Mouse (Mus musculus): ENCODE data around the gene Fabp7. TPM values are rescaled to one million over a fixed set of nuclear protein-coding genes. Genes with fewer than 3 reads are reported as not detected.

Gene Fabp7
- total RNA-seq, 2 experiments from 2014 or later: 48.7 to 65.4 TPM

DNA sequence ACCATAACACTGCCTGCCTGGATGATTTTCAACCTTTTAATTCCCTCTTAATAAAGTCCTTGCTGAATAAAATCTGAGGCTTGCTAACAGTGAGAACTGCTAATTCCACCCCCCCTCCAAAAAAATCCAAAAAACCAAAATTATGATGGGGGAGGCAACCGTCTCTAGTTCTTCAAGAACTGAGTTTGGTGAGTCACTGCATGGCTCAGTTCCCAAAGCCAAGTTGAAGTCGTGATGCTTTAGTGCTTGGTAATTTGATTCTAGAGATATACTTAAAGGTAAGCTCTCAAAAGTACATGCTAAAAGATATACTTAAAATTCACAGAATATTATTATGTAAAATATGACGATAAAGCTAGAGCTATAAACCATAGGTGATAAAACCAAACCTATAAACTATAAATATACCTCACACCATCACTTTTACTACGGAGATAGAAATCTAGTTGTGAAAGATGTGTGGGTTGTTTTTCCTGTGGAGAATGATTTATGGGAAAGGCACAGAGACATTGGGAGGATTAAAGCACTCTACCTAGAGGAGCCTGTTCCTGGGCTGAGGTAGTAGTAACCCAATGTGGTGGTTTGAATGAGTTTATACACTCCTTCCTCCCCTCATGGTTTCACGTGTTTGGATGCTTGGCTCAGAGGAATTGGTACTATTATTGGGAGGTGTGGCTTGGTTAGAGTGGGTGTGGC is 27.6 kb downstream of the Fabp7 start:
- Histone ChIP-seq H3K27ac (no peak overlapping the region; the same call in 1 of the 2 replicates), H3K4me3 (no peak overlapping the region)
- TF ChIP-seq CTCF (IDR thresholded peaks at IDR 0.05): no peak
- intact Hi-C loops (cut with DNase I): no loop called here
- peak in 1 of 2 experiments; percentile 37 for DNase-seq (ENCODE audit: extremely low spot score in 1 of 2, low spot score in 2 of 2)

DNA sequence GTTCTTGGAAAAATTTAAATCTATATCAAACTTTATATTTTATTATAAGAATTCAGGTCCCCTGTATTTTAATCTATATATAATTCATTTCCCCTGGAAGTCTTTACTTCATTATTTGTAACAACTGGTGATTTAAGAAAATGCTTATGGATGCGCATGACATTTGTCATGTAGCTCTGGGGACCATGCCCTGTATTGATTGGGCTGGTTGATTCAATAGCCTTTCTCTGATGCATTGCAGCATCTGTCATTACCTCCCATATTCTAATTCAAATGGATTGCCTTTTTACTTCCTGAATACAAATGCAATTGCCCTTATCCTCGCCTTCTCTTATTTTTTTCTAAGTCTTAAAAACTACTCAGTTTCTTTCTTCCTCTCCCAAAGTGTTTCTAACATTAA is 29.6 kb downstream of the Fabp7 start:
- intact Hi-C loops (cut with DNase I): no loop called here
- Histone ChIP-seq H3K4me3 (no peak overlapping the region), H3K27ac (no peak overlapping the region)
- no peak for TF ChIP-seq CTCF (IDR thresholded peaks at IDR 0.05)
- no peak for DNase-seq (ENCODE audit: extremely low spot score in 1 of 2, low spot score in 2 of 2)

DNA sequence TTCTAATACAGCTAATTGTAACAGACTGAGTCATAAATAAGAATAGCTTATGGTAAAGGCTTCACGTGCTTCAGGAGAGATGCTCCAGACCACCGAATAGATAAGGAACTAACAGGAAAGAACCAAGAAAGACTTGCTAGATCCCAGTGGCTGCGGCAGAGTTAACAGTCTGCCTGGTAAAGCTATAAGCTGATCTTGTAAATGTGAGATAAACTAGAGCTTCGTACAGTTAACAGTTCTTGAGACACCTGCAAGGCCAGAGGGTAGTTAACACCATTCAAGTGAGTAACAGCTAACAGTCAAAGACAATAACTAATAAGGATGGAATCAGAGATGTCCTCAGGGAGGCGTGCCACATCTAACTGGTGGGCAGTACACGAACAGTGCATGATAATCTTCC is 31.2 kb downstream of the Fabp7 start:
- Histone ChIP-seq H3K27ac (no peak overlapping the region), H3K4me3 (no peak overlapping the region)
- intact Hi-C loops (cut with DNase I): no loop called here
- DNase-seq (ENCODE audit: extremely low spot score in 1 of 2, low spot score in 2 of 2): no peak
- no peak for TF ChIP-seq CTCF (IDR thresholded peaks at IDR 0.05)

DNA sequence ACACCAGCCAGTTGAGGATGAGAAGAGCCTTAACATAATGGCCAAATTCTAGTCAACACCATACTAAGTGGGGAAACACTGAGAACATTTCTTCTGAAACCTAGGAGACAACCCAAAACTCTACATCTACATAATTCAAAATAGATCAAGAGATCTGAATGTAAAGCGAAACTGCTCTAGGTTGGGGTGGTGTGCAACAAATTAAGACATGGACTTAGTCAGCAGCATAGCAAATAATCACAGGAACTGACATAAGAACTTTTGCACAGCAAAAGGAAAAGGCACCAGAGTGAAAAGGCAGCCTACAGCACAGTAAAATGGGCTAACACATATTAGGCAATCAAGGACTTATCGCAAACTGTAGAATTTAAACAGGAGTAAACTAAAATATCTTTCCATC is 34.5 kb downstream of the Fabp7 start:
- no peak for DNase-seq (ENCODE audit: extremely low spot score in 1 of 2, low spot score in 2 of 2)
- no peak for TF ChIP-seq CTCF (IDR thresholded peaks at IDR 0.05)
- intact Hi-C loops (cut with DNase I): no loop called here
- H3K27ac ChIP-seq: no peak overlapping the region
- H3K4me3 ChIP-seq: no peak overlapping the region

DNA sequence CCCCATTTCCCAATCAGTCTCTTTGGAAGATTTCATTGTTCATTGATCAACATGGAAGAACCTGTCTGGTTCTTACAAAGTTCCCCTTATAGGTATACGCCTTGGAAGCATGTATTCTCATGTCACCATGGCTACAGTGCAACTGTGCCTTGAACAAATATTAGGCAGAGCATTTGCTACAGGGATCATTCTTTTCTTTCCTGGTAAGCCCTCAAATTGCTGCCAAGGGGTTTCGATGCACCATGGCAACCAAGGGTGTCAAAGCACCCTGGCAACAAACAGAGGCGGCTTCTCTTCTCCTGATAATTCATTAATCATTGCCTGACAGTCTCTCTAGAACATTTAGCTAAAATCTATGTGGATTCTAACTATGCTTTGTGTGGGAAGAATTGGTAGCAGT is 37.8 kb downstream of the Fabp7 start:
- Histone ChIP-seq H3K27ac (no peak overlapping the region; the same call in 1 of the 2 replicates), H3K4me3 (no peak overlapping the region)
- peak in 1 of 2 experiments; percentile 29 for DNase-seq (ENCODE audit: extremely low spot score in 1 of 2, low spot score in 2 of 2)
- TF ChIP-seq CTCF (IDR thresholded peaks at IDR 0.05): no peak
- intact Hi-C loops (cut with DNase I): no loop called here

DNA sequence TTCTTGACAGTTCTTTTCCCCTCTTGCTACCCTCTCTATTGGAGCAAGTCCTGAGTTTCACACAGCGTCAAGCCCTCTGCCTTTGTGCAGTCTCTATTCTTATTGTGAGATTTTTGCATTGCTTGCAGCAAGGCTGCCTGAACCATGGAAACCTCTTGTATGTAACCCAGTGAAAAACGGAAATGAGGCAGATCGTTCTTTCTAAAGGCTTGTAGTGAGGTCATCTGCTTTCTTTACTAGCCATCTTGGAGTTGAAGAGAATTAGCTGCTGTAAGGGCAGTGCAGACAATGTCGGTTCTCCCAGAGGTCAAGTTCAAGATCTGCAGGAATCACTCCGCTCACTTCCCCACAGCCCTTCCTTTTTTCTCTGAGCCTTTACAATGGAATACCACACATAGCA is 44.0 kb downstream of the Fabp7 start:
- Histone ChIP-seq H3K27ac (0 out of 2 replicates have a peak overlapping the region, but pooled peaks have one; percentile 32), H3K4me3 (no peak overlapping the region)
- no peak for DNase-seq (ENCODE audit: extremely low spot score in 1 of 2, low spot score in 2 of 2)
- intact Hi-C loops (cut with DNase I): loop anchor here (5.0 kb wide), 1 partner anchor 46 kb away; the partner anchor contains the start of gene Fabp7
- TF ChIP-seq CTCF (IDR thresholded peaks at IDR 0.05): no peak

DNA sequence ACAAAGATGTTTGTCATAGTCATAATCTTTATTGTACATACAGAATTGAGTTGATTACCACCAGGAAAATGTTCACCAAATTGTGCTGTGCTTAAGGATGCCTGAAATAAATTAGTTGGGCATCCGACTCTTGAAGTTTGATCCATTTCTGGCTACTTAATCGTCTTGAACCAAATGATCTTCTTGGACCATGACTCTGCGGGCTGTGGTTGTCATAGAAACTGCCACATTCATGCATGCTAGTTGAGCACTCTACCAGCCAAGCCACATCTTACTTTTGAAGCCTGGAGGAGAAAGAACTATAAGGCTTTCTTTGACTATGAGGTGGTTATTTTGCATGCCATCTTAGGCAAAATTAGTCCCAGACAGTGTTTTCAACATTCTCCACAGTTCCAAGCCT is 44.9 kb downstream of the Fabp7 start:
- intact Hi-C loops (cut with DNase I): loop anchor here (5.0 kb wide), 1 partner anchor 47 kb away; the partner anchor contains the start of gene Fabp7
- DNase-seq (ENCODE audit: extremely low spot score in 1 of 2, low spot score in 2 of 2): no peak
- Histone ChIP-seq H3K4me3 (no peak overlapping the region), H3K27ac (0 out of 2 replicates have a peak overlapping the region, but pooled peaks have one; percentile 32)
- no peak for TF ChIP-seq CTCF (IDR thresholded peaks at IDR 0.05)

DNA sequence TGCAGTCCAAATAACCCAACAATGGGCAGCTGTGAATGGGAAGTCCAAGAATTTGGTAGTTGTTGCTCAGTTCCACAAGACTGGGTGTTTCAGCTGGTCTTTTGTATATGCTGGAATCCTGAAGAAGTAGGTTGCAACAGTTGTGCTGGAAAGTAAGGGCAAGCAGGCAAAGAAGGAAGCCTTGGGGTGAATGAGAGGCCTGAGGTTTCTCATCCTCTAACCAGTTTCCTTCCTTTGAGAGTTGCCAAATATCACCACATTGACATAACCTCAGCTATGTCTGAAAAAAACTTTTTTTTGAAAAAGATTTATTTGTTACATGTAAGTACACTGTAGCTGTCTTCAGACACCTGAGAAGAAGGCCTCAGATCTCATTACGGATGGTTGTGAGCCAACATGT is 50.4 kb downstream of the Fabp7 start:
- DNase-seq (ENCODE audit: extremely low spot score in 1 of 2, low spot score in 2 of 2): no peak
- intact Hi-C loops (cut with DNase I): no loop called here
- Histone ChIP-seq H3K4me3 (no peak overlapping the region), H3K27ac (no peak overlapping the region)
- TF ChIP-seq CTCF (IDR thresholded peaks at IDR 0.05): no peak

DNA sequence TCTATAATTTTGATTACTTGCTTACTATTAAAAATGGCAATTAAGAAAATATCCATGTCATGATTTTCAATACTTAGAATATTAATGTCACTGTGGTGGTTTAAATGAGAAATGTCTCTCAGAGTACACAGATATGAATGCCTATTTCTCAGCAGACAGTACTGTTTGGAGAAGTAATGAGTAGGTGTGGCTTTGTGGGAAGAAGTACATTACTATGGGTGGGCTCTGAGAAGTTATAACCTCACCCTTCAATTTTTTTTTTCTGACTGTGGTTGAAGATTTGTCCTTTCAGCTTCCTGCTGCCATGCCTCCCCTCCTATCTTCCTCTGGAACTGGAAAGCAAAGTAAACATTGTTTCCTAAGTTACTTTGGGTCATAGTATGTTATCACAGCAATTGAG is 51.3 kb downstream of the Fabp7 start:
- no peak overlapping the region for H3K27ac ChIP-seq
- H3K4me3 ChIP-seq: no peak overlapping the region
- TF ChIP-seq CTCF (IDR thresholded peaks at IDR 0.05): no peak
- DNase-seq (ENCODE audit: extremely low spot score in 1 of 2, low spot score in 2 of 2): no peak
- intact Hi-C loops (cut with DNase I): no loop called here

Other genes starting within 250 kb of the Fabp7 start
- 10 to 100 TPM; 14.4 to 21.6 TPM for gene Pkib, start 152.9 kb upstream of the Fabp7 start, total RNA-seq (2021)
- 10 to 100 TPM; 22.0 to 26.4 TPM for gene Smpdl3a, start 9.5 kb downstream of the Fabp7 start, total RNA-seq (2021)

Data from left cerebral cortex, adult 2 months (tissue).